Mouse (Mus musculus): ENCODE data around the gene Ceacam16.

GRCm38 (mm10) chr7:19889881-19890280 is 28.8 kb upstream of the Ceacam16 start:
- TF ChIP-seq USF1 (IDR thresholded peaks at IDR 0.05; ENCODE audit: low read depth) (no peak), CTCF (IDR thresholded peaks at IDR 0.05; ENCODE audit: control insufficient read depth, insufficient read depth, insufficient read length) (no peak), FOSL1 (IDR thresholded peaks at IDR 0.05; ENCODE audit: insufficient read depth, low read length, poor library complexity, severe bottlenecking) (no peak), MAX (IDR thresholded peaks at IDR 0.05) (no peak), MYOG (IDR thresholded peaks at IDR 0.05; ENCODE audit: control insufficient read depth, extremely low read depth, insufficient read length) (no peak)
